Mouse (Mus musculus): Measurements from ENCODE around the gene Frmd5.
"Not testable (repeated sequence)": the region's sequence is repeated elsewhere in the genome, so short reads cannot be mapped to it uniquely, and the experiment has no call there.

Frmd5 gene

DNA sequence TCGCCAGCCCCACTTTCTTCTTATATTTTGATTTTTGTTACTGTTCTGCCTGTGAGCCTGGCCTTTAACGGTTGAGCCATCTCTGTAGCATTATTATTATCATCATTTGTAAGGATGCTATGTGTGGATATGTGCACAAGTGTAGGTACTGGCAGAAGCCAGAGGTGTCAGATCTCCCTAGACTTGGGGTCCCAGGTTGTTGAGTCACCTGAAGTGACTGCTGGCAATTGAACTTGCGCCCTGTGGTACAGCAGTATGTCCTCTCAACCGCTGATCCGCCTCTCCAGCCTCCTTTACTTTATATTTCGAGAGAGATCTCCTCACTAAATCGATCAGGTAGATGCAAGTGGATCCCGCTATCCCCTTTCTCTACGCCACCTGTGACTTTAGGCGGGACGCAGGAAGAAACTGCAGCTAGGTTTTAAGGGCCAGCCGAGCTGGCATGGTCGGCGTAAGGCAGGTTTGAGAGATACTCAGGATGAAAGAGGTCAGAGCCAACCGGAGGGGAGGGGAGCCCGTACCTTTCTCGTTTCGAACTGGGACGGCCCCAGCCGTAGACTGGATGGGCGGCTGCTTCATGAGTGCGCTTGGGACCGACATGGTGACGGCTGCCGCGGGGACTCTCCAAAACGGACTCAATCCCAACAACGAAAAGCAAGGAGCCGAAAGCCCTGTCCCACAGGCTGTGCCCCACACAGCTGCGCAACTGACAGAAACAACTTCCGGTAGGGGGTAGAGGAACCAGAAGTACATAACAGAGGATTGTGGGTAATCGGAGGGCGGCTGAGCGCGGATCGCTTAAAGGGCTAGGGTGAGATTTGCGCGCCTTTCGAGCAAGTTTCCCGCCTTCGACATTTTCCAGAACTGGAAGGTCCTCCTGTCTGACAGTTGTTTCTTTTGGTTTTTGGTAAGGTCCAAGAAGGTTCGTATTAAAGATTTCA lies 300.7 kb downstream of the Frmd5 start, which contains the start of the genes Mfap1a and Wdr76:
Gene Mfap1a (minus strand): TSS at position 724 of the 941 bp plus-strand sequence.
Gene Wdr76 (plus strand): TSS at position 782 of the 941 bp plus-strand sequence.
- ATAC-seq (ENCODE audit: low TSS enrichment), result peak; percentile 94

DNA sequence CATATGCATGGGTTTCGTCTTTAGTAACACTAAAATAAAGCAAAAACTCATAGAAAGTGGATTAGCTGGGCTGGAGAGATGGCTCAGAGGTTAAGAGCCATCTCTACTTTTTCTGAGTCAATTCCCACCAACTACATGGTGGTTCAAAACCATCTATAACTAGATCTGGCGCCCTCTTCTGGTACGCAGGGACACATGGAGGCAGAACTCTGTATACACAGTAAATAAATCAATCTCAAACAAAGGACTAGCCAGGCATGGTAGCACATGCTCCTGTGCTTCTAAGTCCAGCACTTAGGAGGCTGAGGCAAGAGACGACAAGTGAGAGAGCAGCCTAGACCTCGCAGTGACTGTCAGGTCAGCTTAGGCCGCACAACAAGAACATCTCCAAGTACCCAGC lies 305.3 kb downstream of the Frmd5 start:
- ATAC-seq (ENCODE audit: low TSS enrichment), result not testable (repeated sequence)

Measured in frontal cortex, adult (tissue).